Mouse (Mus musculus) layer of hippocampus, adult 6 months (tissue): ENCODE results near the gene Olfr357. TPM values are rescaled to one million over a fixed set of nuclear protein-coding genes. Genes with fewer than 3 reads are reported as not detected.

Experiments
- long read RNA-seq, 2 experiments: library from polyadenylated mRNA; unstranded; transcript quantifications; one replicate each; pipeline ENCODE4 v2.0.0; 2019 to 2020
- polyA plus RNA-seq: library from polyadenylated mRNA; unstranded; fragments of <200 nt; fragmentation: Nextera tagmentation; gene quantifications from 2 replicates; pipeline ENCODE4 v1.2.3, GENCODE M21; 2021

Gene Olfr357
- polyA plus RNA-seq = not detected in 2 replicates
- long read RNA-seq, experiment 1 = 0 reads
- long read RNA-seq, experiment 2 = 0 reads

DNA sequence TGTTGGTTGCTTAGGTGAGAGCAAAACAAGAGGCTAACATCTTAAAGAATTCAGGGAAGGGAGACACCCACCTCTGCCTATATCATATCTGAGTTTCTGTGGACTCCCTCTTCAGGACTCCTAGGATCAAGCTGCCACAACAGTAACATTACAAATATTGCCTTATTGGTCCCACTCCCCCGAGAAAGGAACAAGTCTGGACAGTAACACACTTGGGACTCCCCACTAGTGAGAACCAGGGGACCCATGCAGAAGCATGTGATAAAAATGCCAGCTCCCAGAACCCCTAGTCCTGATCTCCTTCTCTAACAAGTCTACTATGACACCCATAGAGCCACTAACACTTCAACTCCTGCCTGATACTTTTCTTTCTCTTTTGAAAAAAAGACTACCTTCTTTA lies at the start of gene Olfr357:
Gene Olfr357, plus strand, starts transcription at position 301 of the 400 bp plus-strand sequence.

DNA sequence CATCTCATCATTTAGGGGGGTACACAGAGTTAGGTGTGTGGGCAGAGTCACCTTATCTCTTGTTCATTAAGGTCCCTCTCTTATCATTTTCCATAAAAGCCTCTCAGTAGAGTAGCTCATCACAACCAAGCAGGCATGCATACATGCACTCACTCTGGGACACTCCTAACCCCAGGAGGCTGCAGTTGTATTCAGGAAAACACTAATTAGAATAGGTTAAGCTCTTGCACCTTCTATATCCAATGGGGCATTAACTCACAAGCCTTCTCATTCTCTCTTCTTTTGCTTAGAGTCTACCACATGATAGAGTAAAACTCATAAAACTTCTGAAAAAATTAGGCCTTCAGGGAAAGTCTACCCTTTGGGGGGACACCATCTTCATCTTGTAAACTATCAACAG lies 15.6 kb downstream of the Olfr357 start, which contains the start of gene Olfr358:
Gene Olfr358, minus strand, starts transcription at position 101 of the 400 bp plus-strand sequence.

Other genes with a start within 250 kb of the Olfr357 start
- not detected in 2 replicates for gene Olfr348, start 209.6 kb upstream of the Olfr357 start, polyA plus RNA-seq
- not detected in 2 replicates for gene Olfr50, start 203.3 kb upstream of the Olfr357 start, polyA plus RNA-seq
- not detected in 2 replicates for gene Olfr3, start 176.8 kb upstream of the Olfr357 start, polyA plus RNA-seq
- not detected in 2 replicates for gene Olfr350, start 147.5 kb upstream of the Olfr357 start, polyA plus RNA-seq
- not detected in 2 replicates for gene Olfr351, start 131.2 kb upstream of the Olfr357 start, polyA plus RNA-seq
- gene Olfr352, start 125.4 kb upstream of the Olfr357 start, polyA plus RNA-seq = not detected in 2 replicates
- not detected in 2 replicates for gene Olfr353, start 100.9 kb upstream of the Olfr357 start, polyA plus RNA-seq
- gene Olfr354, start 88.1 kb upstream of the Olfr357 start, polyA plus RNA-seq = not detected in 2 replicates
- gene Olfr355, start 64.9 kb upstream of the Olfr357 start, polyA plus RNA-seq = not detected in 2 replicates
- gene Olfr356, start 56.7 kb upstream of the Olfr357 start, polyA plus RNA-seq = not detected in 2 replicates
- not detected in 2 replicates for gene Olfr358, start 15.5 kb downstream of the Olfr357 start, polyA plus RNA-seq
- not detected in 2 replicates for gene Olfr360, start 71.9 kb downstream of the Olfr357 start, polyA plus RNA-seq
- gene Olfr361, start 95.5 kb downstream of the Olfr357 start, polyA plus RNA-seq = not detected in 2 replicates
- not detected in 2 replicates for gene Olfr362, start 124.1 kb downstream of the Olfr357 start, polyA plus RNA-seq
- not detected in 2 replicates for gene Olfr364-ps1, start 145.5 kb downstream of the Olfr357 start, polyA plus RNA-seq
- not detected in 2 replicates for gene Olfr365, start 194.4 kb downstream of the Olfr357 start, polyA plus RNA-seq
- gene Olfr366, start 217.7 kb downstream of the Olfr357 start, polyA plus RNA-seq = not detected in 2 replicates